Mouse (Mus musculus): ENCODE results near the gene Prkab2. TPM values are rescaled to one million over a fixed set of nuclear protein-coding genes. Genes with fewer than 3 reads are reported as not detected.
A peak's percentile ranks its signal among the peaks of the same experiment; 100 is the strongest.

Gene Prkab2
- polyA plus RNA-seq, 1 experiment from 2014 or later: 15.5 TPM

- Histone ChIP-seq H3K27me3 (peaks cover 10% of the 10 kb centered on the region; the same call in 1 of the 2 replicates), H3K9ac (peak overlapping the region; percentile 45)
- 1% methylated on average over 33 of the region's 33 CpGs for WGBS
Measured at GRCm38 (mm10) chr3:97681321-97682158, 23.5 kb downstream of the Prkab2 start.

GRCm38 (mm10) chr3:97682159-97682502 is 24.1 kb downstream of the Prkab2 start:
- no peak for ATAC-seq (ENCODE audit: low FRiP score, low read depth)
- Histone ChIP-seq H3K4me1 (replicated peaks) (peaks cover 20% of the 10 kb centered on the region), H3K4me3 (peak overlapping the region; percentile 41), H3K27me3 (peaks cover 10% of the 10 kb centered on the region; the same call in 1 of the 2 replicates), H3K4me2 (peak overlapping the region; percentile 76), H3K36me3 (no peaks in the 10 kb centered on the region), H3K9me3 (no peaks in the 10 kb centered on the region), H3K9ac (no peak overlapping the region), H3K27ac (replicated peaks) (no peak overlapping the region)
- WGBS: 1% methylated on average over 11 of the region's 11 CpGs

More at GRCm38 (mm10) chr3:97681321-97682158, 23.5 kb downstream of the Prkab2 start:
- Histone ChIP-seq H3K27ac (replicated peaks) (peak overlapping the region; percentile 39; the same call in 1 of the 2 replicates), H3K4me1 (replicated peaks) (peaks cover 20% of the 10 kb centered on the region), H3K4me2 (peak overlapping the region; percentile 76), H3K9me3 (no peaks in the 10 kb centered on the region), H3K4me3 (peak overlapping the region; percentile 41), H3K36me3 (no peaks in the 10 kb centered on the region)
- ATAC-seq (ENCODE audit: low FRiP score, low read depth): peak; percentile 56

GRCm38 (mm10) chr3:97682576-97682975 is 24.6 kb downstream of the Prkab2 start:
- peak overlapping the region; percentile 76 for H3K4me2 ChIP-seq
- ATAC-seq (ENCODE audit: low FRiP score, low read depth): no peak
- WGBS: 27% methylated on average over 5 of the region's 5 CpGs

GRCm38 (mm10) chr3:97683560-97684195 is 25.7 kb downstream of the Prkab2 start:
- Histone ChIP-seq H3K9ac (no peak overlapping the region), H3K4me2 (peak overlapping the region; percentile 39), H3K4me1 (replicated peaks) (peaks cover 20% of the 10 kb centered on the region), H3K27me3 (peaks cover 10% of the 10 kb centered on the region; the same call in 1 of the 2 replicates), H3K4me3 (peak overlapping the region; percentile 13; the same call in 1 of the 2 replicates), H3K9me3 (no peaks in the 10 kb centered on the region), H3K27ac (replicated peaks) (no peak overlapping the region), H3K36me3 (no peaks in the 10 kb centered on the region)
- no peak for ATAC-seq (ENCODE audit: low FRiP score, low read depth)
- WGBS: 6% methylated on average over 16 of the region's 16 CpGs

More at GRCm38 (mm10) chr3:97682576-97682975, 24.6 kb downstream of the Prkab2 start:
- no peaks in the 10 kb centered on the region for H3K9me3 ChIP-seq
- H3K4me3 ChIP-seq: peak overlapping the region; percentile 41; the same call in 1 of the 2 replicates
- no peak overlapping the region for H3K9ac ChIP-seq
- H3K27me3 ChIP-seq: peaks cover 10% of the 10 kb centered on the region; the same call in 1 of the 2 replicates
- peaks cover 20% of the 10 kb centered on the region for H3K4me1 ChIP-seq (replicated peaks)
- no peak overlapping the region for H3K27ac ChIP-seq (replicated peaks)
- no peaks in the 10 kb centered on the region for H3K36me3 ChIP-seq

- no peak overlapping the region for H3K9ac ChIP-seq
- H3K27ac ChIP-seq (replicated peaks): no peak overlapping the region
- H3K27me3 ChIP-seq: peaks cover 10% of the 10 kb centered on the region; the same call in 1 of the 2 replicates
- no peak overlapping the region for H3K4me3 ChIP-seq
- H3K36me3 ChIP-seq: peaks cover 11% of the 10 kb centered on the region; the same call in 1 of the 2 replicates
- WGBS: 89% methylated on average over 4 of the region's 4 CpGs
- no peaks in the 10 kb centered on the region for H3K9me3 ChIP-seq
- no peak overlapping the region for H3K4me2 ChIP-seq
- H3K4me1 ChIP-seq (replicated peaks): peaks cover 12% of the 10 kb centered on the region
- no peak for ATAC-seq (ENCODE audit: low FRiP score, low read depth)
Measured at GRCm38 (mm10) chr3:97686372-97687117, 28.6 kb downstream of the Prkab2 start.

- Histone ChIP-seq H3K36me3 (peaks cover 32% of the 10 kb centered on the region), H3K4me3 (no peak overlapping the region), H3K4me2 (no peak overlapping the region), H3K9me3 (no peaks in the 10 kb centered on the region), H3K4me1 (replicated peaks) (no peaks in the 10 kb centered on the region), H3K9ac (no peak overlapping the region), H3K27me3 (no peaks in the 10 kb centered on the region), H3K27ac (replicated peaks) (no peak overlapping the region)
- no peak for ATAC-seq (ENCODE audit: low FRiP score, low read depth)
- WGBS: 82% methylated on average over 2 of the region's 2 CpGs
Measured at GRCm38 (mm10) chr3:97689289-97689688, 31.3 kb downstream of the Prkab2 start.

GRCm38 (mm10) chr3:97690590-97690989 is 32.6 kb downstream of the Prkab2 start:
- no peak overlapping the region for H3K4me2 ChIP-seq
- H3K27ac ChIP-seq (replicated peaks): no peak overlapping the region
- no peaks in the 10 kb centered on the region for H3K27me3 ChIP-seq
- H3K9ac ChIP-seq: no peak overlapping the region
- no peaks in the 10 kb centered on the region for H3K9me3 ChIP-seq
- no peaks in the 10 kb centered on the region for H3K4me1 ChIP-seq (replicated peaks)
- H3K36me3 ChIP-seq: peaks cover 45% of the 10 kb centered on the region
- WGBS: 65% methylated on average over 7 of the region's 7 CpGs
- no peak overlapping the region for H3K4me3 ChIP-seq
- no peak for ATAC-seq (ENCODE audit: low FRiP score, low read depth)

GRCm38 (mm10) chr3:97691443-97692017 is 33.5 kb downstream of the Prkab2 start:
- no peak overlapping the region for H3K4me2 ChIP-seq
- no peaks in the 10 kb centered on the region for H3K4me1 ChIP-seq (replicated peaks)
- no peak overlapping the region for H3K4me3 ChIP-seq
- WGBS: 56% methylated on average over 12 of the region's 12 CpGs
- no peaks in the 10 kb centered on the region for H3K27me3 ChIP-seq
- H3K36me3 ChIP-seq: peaks cover 50% of the 10 kb centered on the region
- ATAC-seq (ENCODE audit: low FRiP score, low read depth): peak; percentile 60; the same call in 1 of the 2 replicates
- H3K9me3 ChIP-seq: no peaks in the 10 kb centered on the region
- H3K9ac ChIP-seq: no peak overlapping the region
- no peak overlapping the region for H3K27ac ChIP-seq (replicated peaks)

GRCm38 (mm10) chr3:97693806-97694205 is 35.8 kb downstream of the Prkab2 start:
- Histone ChIP-seq H3K27ac (replicated peaks) (no peak overlapping the region), H3K27me3 (no peaks in the 10 kb centered on the region), H3K9me3 (no peaks in the 10 kb centered on the region), H3K4me2 (no peak overlapping the region), H3K4me1 (replicated peaks) (no peaks in the 10 kb centered on the region), H3K36me3 (peaks cover 64% of the 10 kb centered on the region), H3K9ac (no peak overlapping the region), H3K4me3 (no peak overlapping the region)
- no peak for ATAC-seq (ENCODE audit: low FRiP score, low read depth)
- 93% methylated on average over 6 of the region's 6 CpGs for WGBS

GRCm38 (mm10) chr3:97696866-97697265 is 38.9 kb downstream of the Prkab2 start:
- no peaks in the 10 kb centered on the region for H3K9me3 ChIP-seq
- ATAC-seq (ENCODE audit: low FRiP score, low read depth): no peak
- H3K4me3 ChIP-seq: no peak overlapping the region
- H3K4me1 ChIP-seq (replicated peaks): no peaks in the 10 kb centered on the region
- H3K27me3 ChIP-seq: no peaks in the 10 kb centered on the region
- peaks cover 74% of the 10 kb centered on the region for H3K36me3 ChIP-seq
- 90% methylated on average over 9 of the region's 9 CpGs for WGBS
- H3K9ac ChIP-seq: no peak overlapping the region
- no peak overlapping the region for H3K27ac ChIP-seq (replicated peaks)
- no peak overlapping the region for H3K4me2 ChIP-seq

GRCm38 (mm10) chr3:97697291-97697690 is 39.3 kb downstream of the Prkab2 start:
- 85% methylated on average over 9 of the region's 9 CpGs for WGBS
- ATAC-seq (ENCODE audit: low FRiP score, low read depth): no peak
- H3K36me3 ChIP-seq: peaks cover 76% of the 10 kb centered on the region

More at GRCm38 (mm10) chr3:97697291-97697690, 39.3 kb downstream of the Prkab2 start:
- Histone ChIP-seq H3K9me3 (no peaks in the 10 kb centered on the region), H3K4me2 (no peak overlapping the region), H3K27ac (replicated peaks) (no peak overlapping the region), H3K4me3 (no peak overlapping the region), H3K4me1 (replicated peaks) (no peaks in the 10 kb centered on the region), H3K27me3 (no peaks in the 10 kb centered on the region), H3K9ac (no peak overlapping the region)
